In genomic region chr4:104122364-104122763, GRCm38 (mm10) we compare ENCODE assay signal across 12 mouse cellular contexts.
"Had no signal": no experiment of that assay in that cellular context is flagged by ENCODE, and none has a peak within 500 bp of the region (broad histone marks: within the 10 kb centered on the region; RNA-seq: fewer than 3 reads in every experiment).

No protein-coding gene starts in this region.

- H3K9me3 ChIP-seq: intestine, embryonic 15.5 days; limb, embryonic 12.5 days; liver, embryonic 13.5 days; midbrain, embryonic 13.5 days; neural tube, embryonic 15.5 days had no signal

- H3K4me1 ChIP-seq: intestine, embryonic 15.5 days; limb, embryonic 12.5 days; liver, embryonic 13.5 days; midbrain, embryonic 13.5 days; neural tube, embryonic 15.5 days had no signal

- DNase-seq: kidney, adult 18-20 months; liver; liver, embryonic 13.5 days; liver, postnatal 0 days; right cerebral cortex, postnatal 4 days; spleen, adult 18-20 months; thymus, postnatal 4 days had no signal

- H3K4me3 ChIP-seq: intestine, embryonic 15.5 days; limb, embryonic 12.5 days; liver, embryonic 13.5 days; midbrain, embryonic 13.5 days; myocyte; neural tube, embryonic 15.5 days had no signal

- H3K36me3 ChIP-seq: intestine, embryonic 15.5 days; limb, embryonic 12.5 days; liver, embryonic 13.5 days; midbrain, embryonic 13.5 days; neural tube, embryonic 15.5 days had no signal

- ATAC-seq: intestine, embryonic 15.5 days; liver, postnatal 0 days; midbrain, embryonic 13.5 days had no signal

- H3K27ac ChIP-seq: intestine, embryonic 15.5 days; limb, embryonic 12.5 days; liver, embryonic 13.5 days; midbrain, embryonic 13.5 days; neural tube, embryonic 15.5 days had no signal

- H3K4me2 ChIP-seq: intestine, embryonic 15.5 days; limb, embryonic 12.5 days; liver, embryonic 13.5 days; midbrain, embryonic 13.5 days; neural tube, embryonic 15.5 days had no signal

- H3K27me3 ChIP-seq: intestine, embryonic 15.5 days; limb, embryonic 12.5 days; liver, embryonic 13.5 days; midbrain, embryonic 13.5 days; neural tube, embryonic 15.5 days had no signal

- H3K9ac ChIP-seq: intestine, embryonic 15.5 days; limb, embryonic 12.5 days; liver, embryonic 13.5 days; liver, postnatal 0 days; midbrain, embryonic 13.5 days; neural tube, embryonic 15.5 days had no signal
